Mouse (Mus musculus) liver, postnatal 0 days (tissue): ENCODE measurements around the gene Armt1. TPM values are rescaled to one million over a fixed set of nuclear protein-coding genes. Genes with fewer than 3 reads are reported as not detected.
"Not testable (repeated sequence)": the region's sequence is repeated elsewhere in the genome, so short reads cannot be mapped to it uniquely, and the experiment has no call there.

ENCODE experiments used
- ATAC-seq: fragments of 200-750 bp; cut with Nextera tagmentation; 2 replicates; pipeline ENCODE4 v1.8.0; 2017; ENCODE audit warnings: mild to moderate bottlenecking, moderate library complexity
- DNase-seq: peaks from one replicate; pipeline ENCODE4 v3.0.0-alpha.2; 2016
- H3K27ac ChIP-seq: fragments of 300-500 bp; sonication (generic); 2 replicates; pipeline ENCODE4 v1.5.1; 2014; ENCODE audit warnings: antibody characterized with exemption, moderate library complexity, mild to moderate bottlenecking, low read depth
- H3K27me3 ChIP-seq: fragments of 300-500 bp; sonication (generic); 2 replicates; pipeline ENCODE4 v1.6.1; 2014; ENCODE audit warnings: low read length, control low read depth, mixed read lengths; ENCODE audit not compliant: insufficient read depth
- H3K36me3 ChIP-seq: fragments of 300-500 bp; sonication (generic); replicated peaks from 2 replicates; pipeline ENCODE4 v1.6.1; 2014; ENCODE audit warnings: mild to moderate bottlenecking, control low read depth, low read length, moderate library complexity, mixed read lengths; ENCODE audit not compliant: insufficient read depth
- H3K4me1 ChIP-seq: fragments of 300-500 bp; sonication (generic); 2 replicates; pipeline ENCODE4 v1.6.1; 2014; ENCODE audit warnings: antibody characterized with exemption, mild to moderate bottlenecking, control low read depth; ENCODE audit not compliant: insufficient read depth
- H3K4me2 ChIP-seq: fragments of 300-500 bp; sonication (generic); 2 replicates; pipeline ENCODE4 v1.6.1; 2014; ENCODE audit warnings: low read depth, mild to moderate bottlenecking, low read length, moderate library complexity, mixed read lengths
- H3K4me3 ChIP-seq: fragments of 300-500 bp; sonication (generic); 2 replicates; pipeline ENCODE4 v1.5.1; 2014; ENCODE audit warnings: low read depth, low read length
- H3K9ac ChIP-seq: fragments of 300-500 bp; sonication (generic); replicated peaks from 2 replicates; pipeline ENCODE4 v1.6.1; 2014; ENCODE audit warnings: mild to moderate bottlenecking, moderate library complexity
- H3K9me3 ChIP-seq: fragments of 300-500 bp; sonication (generic); 2 replicates; pipeline ENCODE4 v1.6.1; 2016; ENCODE audit warnings: mild to moderate bottlenecking, control low read depth, low read length, mixed read lengths
- CTCF ChIP-seq: sonication (generic); IDR thresholded peaks from 2 replicates; pipeline ENCODE4 v1.5.1; 2016; ENCODE audit warnings: antibody characterized with exemption, low read depth
- EP300 ChIP-seq: IDR thresholded peaks from 2 replicates; pipeline ENCODE4 v1.6.1; 2016; ENCODE audit warnings: antibody characterized with exemption, low read depth, mild to moderate bottlenecking
- WGBS: fragments of 180-500 bp; shearing (Covaris S2); extraction: QIAGEN DNeasy Blood & Tissue Kit; methylation state at CpG from one replicate; pipeline ENCODE4 v1.1.7; 2014; ENCODE audit not compliant: insufficient replicate concordance; 5-methylcytosine and 5-hydroxymethylcytosine counted together
- polyA plus RNA-seq: library from polyadenylated mRNA; unstranded; fragments of >200 nt; fragmentation: Nextera tagmentation; extraction: Ambion mirVana; gene quantifications from 2 replicates; pipeline ENCODE4 v1.2.1, GENCODE M21; 2015

Gene Armt1
- polyA plus RNA-seq, 1 experiment from 2014 or later: 12.3 TPM

DNA sequence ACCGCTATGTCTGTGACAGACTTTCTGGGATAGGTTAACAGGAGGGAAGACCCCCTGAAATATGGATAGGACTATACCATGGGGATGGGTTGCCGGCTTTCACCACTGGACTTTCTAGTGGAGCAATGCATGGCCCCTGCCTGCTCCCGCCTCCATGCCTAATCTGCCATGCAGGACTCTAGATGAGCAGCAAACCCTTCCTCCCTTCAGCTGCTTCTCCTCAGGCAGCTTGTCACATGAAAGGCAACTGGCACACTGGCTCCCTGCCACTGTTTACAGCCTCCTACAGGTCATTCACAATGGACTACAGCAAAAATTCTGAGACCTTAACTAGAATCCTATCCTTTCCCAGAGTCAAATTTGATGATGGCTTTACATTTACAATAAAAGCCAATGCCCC, 1.4 kb upstream of the Armt1 start:
- peak overlapping the region; percentile 68; the same call in 1 of the 2 replicates for H3K4me3 ChIP-seq
- ATAC-seq: no peak
- no peak for TF ChIP-seq EP300
- TF ChIP-seq CTCF: no peak
- peak overlapping the region; percentile 76 for H3K9ac ChIP-seq
- no peaks in the 10 kb centered on the region for H3K9me3 ChIP-seq
- peak overlapping the region; percentile 90 for H3K4me2 ChIP-seq
- H3K36me3 ChIP-seq: peaks cover 13% of the 10 kb centered on the region
- DNase-seq: peak; percentile 40
- H3K4me1 ChIP-seq: peaks cover 27% of the 10 kb centered on the region
- no peaks in the 10 kb centered on the region for H3K27me3 ChIP-seq
- 80% methylated on average over 3 of the region's 3 CpGs for WGBS
- peak overlapping the region; percentile 90 for H3K27ac ChIP-seq

DNA sequence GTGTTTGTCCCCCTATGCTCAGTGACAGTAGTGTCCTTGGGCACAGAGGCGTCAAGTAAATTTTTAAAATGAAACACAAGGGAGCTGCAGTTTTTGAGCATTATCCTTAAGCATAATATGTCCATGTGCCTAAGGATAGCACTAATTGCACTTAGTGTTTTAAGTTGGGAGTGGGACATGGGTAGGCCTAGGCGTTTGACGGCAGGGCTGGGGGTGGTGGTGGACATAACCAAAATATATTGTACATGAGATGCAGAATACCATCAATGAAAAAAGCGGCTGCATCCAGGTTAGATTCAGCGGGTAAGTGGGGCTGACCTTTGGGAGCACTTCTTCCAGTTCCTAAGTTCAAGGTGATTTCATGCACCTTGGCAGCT, 533 bp upstream of the Armt1 start:
- Histone ChIP-seq H3K27me3 (no peaks in the 10 kb centered on the region), H3K9me3 (no peaks in the 10 kb centered on the region), H3K27ac (peak overlapping the region; percentile 90), H3K36me3 (peaks cover 8% of the 10 kb centered on the region), H3K9ac (peak overlapping the region; percentile 76), H3K4me1 (peaks cover 27% of the 10 kb centered on the region), H3K4me3 (peak overlapping the region; percentile 68), H3K4me2 (peak overlapping the region; percentile 90)
- DNase-seq (no peak), ATAC-seq (no peak)
- TF ChIP-seq CTCF (no peak), EP300 (no peak)
- WGBS: 7% methylated on average over 5 of the region's 5 CpGs

DNA sequence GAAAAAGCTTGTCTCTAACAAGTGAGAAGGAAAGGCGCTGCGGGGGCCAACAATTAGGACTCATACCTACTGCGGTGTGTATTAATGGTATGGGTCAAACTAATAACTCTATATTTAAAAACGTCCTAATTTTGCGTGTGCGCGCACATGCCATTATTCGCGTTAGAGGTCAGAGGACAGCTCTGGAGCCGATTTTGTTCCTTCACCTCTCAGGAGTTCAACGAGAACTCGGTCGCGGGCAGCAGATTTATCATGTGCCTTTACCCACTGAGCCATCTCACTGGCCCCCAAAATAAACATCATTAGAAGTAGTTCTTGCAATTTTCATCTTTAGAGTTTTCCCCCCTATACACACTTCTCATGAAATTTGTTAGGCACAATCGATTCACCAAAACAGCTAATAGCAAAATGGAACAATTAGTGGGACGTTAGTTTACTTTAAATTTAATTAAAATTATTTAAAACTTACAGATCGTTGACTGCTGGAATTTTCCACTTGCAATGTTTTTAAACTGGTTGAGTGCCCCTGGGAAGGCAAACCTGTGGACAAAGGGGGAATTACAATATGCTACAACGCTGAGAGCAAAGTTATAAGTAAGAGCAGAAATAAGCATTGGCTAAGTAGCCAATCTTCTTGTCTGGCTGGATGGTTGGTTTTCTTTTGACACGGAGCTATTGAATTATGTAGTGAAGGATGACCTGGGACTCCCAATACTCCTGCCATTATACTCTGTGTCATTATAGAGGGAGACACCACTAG, 909 bp downstream of the Armt1 start:
- no peak for DNase-seq
- H3K9ac ChIP-seq: peak overlapping the region; percentile 86
- 6% methylated on average over 19 of the region's 19 CpGs for WGBS
- H3K36me3 ChIP-seq: 0 out of 2 replicates have a peak, but pooled peaks cover 9% of the 10 kb centered on the region
- peak overlapping the region; percentile 68 for H3K4me3 ChIP-seq
- TF ChIP-seq CTCF (peak; percentile 37), EP300 (no peak)
- H3K27me3 ChIP-seq: no peaks in the 10 kb centered on the region
- peak overlapping the region; percentile 96 for H3K27ac ChIP-seq
- no peaks in the 10 kb centered on the region for H3K9me3 ChIP-seq
- peak overlapping the region; percentile 90 for H3K4me2 ChIP-seq
- no peak for ATAC-seq
- H3K4me1 ChIP-seq: peaks cover 27% of the 10 kb centered on the region

DNA sequence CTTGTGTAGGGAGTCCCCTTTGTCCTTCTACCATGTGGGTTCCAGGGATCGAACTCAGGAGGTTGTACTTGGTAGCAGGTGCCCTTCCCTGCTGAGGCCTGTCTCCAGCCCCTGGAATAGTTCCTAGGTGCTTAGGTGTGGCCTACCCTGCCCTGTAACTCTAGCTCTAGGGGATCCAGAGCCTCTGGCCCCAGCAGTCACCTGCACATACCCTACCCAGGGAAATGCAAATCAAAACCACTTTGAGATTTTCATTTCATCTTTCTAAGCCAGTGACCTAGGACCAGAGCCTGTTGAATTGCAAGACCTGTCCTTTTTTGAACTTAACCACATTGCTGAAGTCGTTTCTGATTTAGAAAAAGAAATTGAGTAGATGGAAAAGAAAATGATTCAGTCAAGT, 1.6 kb downstream of the Armt1 start:
- H3K9me3 ChIP-seq, H3K27me3 ChIP-seq, ATAC-seq, DNase-seq: not testable (repeated sequence)
- Histone ChIP-seq H3K36me3 (peaks cover 10% of the 10 kb centered on the region; the same call in 1 of the 2 replicates), H3K4me2 (peak overlapping the region; percentile 90), H3K4me3 (peak overlapping the region; percentile 68; the same call in 1 of the 2 replicates), H3K27ac (peak overlapping the region; percentile 96; the same call in 1 of the 2 replicates), H3K9ac (peak overlapping the region; percentile 86; the same call in 1 of the 2 replicates), H3K4me1 (peaks cover 27% of the 10 kb centered on the region)
- WGBS: 76% methylated on average over 2 of the region's 2 CpGs

DNA sequence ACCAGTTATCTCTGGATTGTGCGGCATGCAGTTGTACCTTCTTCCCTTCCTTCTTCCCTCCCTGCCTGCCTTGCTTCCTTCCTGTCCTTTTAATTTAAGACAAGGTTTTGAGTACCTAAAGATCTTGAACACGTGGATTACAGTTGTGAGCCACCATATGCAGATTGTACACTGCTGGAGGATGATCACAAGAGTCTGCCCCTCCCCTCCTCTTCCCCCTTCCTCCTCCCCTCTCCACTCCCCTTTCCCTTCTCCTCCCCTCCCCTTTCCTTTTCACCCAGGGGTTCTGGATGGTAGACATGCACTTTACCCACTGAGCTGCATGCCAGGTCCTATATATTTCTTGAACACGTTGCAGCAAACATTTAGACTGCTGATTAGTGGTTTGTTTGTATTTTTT, 3.1 kb downstream of the Armt1 start:
- H3K4me1 ChIP-seq: peaks cover 19% of the 10 kb centered on the region
- ATAC-seq: no peak
- WGBS: 75% methylated on average over 3 of the region's 3 CpGs
- no peak overlapping the region for H3K4me2 ChIP-seq
- no peak overlapping the region for H3K27ac ChIP-seq
- H3K27me3 ChIP-seq: no peaks in the 10 kb centered on the region
- H3K9me3 ChIP-seq: no peaks in the 10 kb centered on the region
- H3K4me3 ChIP-seq: no peak overlapping the region
- no peak for DNase-seq
- TF ChIP-seq EP300 (no peak), CTCF (no peak)
- peaks cover 26% of the 10 kb centered on the region for H3K36me3 ChIP-seq
- no peak overlapping the region for H3K9ac ChIP-seq

DNA sequence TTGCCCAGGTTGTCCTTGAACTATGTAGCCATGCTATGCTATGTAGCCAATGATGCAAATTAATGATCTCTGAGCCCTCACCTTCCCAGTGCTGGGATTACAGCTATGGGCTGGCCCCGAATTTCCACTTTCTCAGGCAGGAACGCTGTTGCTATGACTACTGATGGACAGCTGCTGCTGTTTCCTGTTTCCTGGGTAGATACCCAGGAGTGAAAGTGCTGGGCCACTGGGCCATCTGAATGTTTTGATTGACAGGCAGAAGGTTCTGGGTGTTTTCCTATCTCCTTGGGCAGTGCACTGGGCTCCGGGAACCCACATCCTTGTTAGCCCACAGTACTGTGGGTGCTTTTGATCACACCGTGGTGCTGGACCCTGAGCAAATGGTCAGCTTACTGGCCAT, 24.1 kb downstream of the Armt1 start:
- ATAC-seq: 0 out of 2 replicates have a peak, but pooled peaks have one; percentile 25
- TF ChIP-seq EP300: no peak
- TF ChIP-seq CTCF: no peak

More for the DNA sequence above, 24.1 kb downstream of the Armt1 start:
- 32% methylated on average over 4 of the region's 4 CpGs for WGBS
- Histone ChIP-seq H3K4me2 (no peak overlapping the region), H3K36me3 (peaks cover 19% of the 10 kb centered on the region), H3K4me3 (no peak overlapping the region), H3K27ac (no peak overlapping the region), H3K9me3 (no peaks in the 10 kb centered on the region), H3K4me1 (no peaks in the 10 kb centered on the region), H3K27me3 (no peaks in the 10 kb centered on the region), H3K9ac (no peak overlapping the region)
- DNase-seq: no peak
